Mouse (Mus musculus) spleen, adult 2 months (tissue): ENCODE data around the gene Adam1b. TPM values are rescaled to one million over a fixed set of nuclear protein-coding genes. Genes with fewer than 3 reads are reported as not detected.

ENCODE experiments used
- DNase-seq, 2 experiments: peaks; one replicate each; pipeline versions ENCODE4 v3.0.0 to v3.0.0-alpha.2; 2012 to 2021; ENCODE audit warnings: low spot score in 2 of 2, low read depth in 1 of 2
- H3K27ac ChIP-seq: fragments of 200-500 bp; 2 replicates; pipeline ENCODE4 v1.5.1; 2012; ENCODE audit warnings: low read length, inconsistent platforms; ENCODE audit not compliant: insufficient read depth
- H3K27me3 ChIP-seq: fragments of 200-500 bp; 2 replicates; pipeline ENCODE4 v1.6.1; 2012; ENCODE audit warnings: mild to moderate bottlenecking, moderate library complexity, low read length, inconsistent platforms; ENCODE audit not compliant: control insufficient read depth, insufficient read depth
- H3K36me3 ChIP-seq: fragments of 200-500 bp; 2 replicates; pipeline ENCODE4 v1.6.1; 2012; ENCODE audit warnings: mild to moderate bottlenecking, low read length, inconsistent platforms; ENCODE audit not compliant: control insufficient read depth, insufficient read depth
- H3K4me1 ChIP-seq: fragments of 200-500 bp; 2 replicates; pipeline ENCODE4 v1.6.1; 2011; ENCODE audit warnings: inconsistent platforms; ENCODE audit not compliant: control insufficient read depth, insufficient read depth, insufficient read length
- H3K4me3 ChIP-seq: fragments of 200-500 bp; 2 replicates; pipeline ENCODE4 v1.5.1; 2011; ENCODE audit warnings: mild to moderate bottlenecking, inconsistent platforms; ENCODE audit not compliant: insufficient read depth, insufficient read length; ENCODE audit errors: extremely low read depth
- CTCF ChIP-seq: fragments of 200-500 bp; IDR thresholded peaks from 2 replicates; pipeline ENCODE4 v1.5.1; 2011; ENCODE audit warnings: mild to moderate bottlenecking, inconsistent platforms; ENCODE audit not compliant: insufficient read depth, insufficient read length, insufficient replicate concordance; ENCODE audit errors: extremely low read depth
- POLR2A ChIP-seq: fragments of 200-500 bp; IDR thresholded peaks from 2 replicates; pipeline ENCODE4 v1.6.1; 2011; ENCODE audit warnings: low read depth, low read length, inconsistent platforms
- WGBS: fragments of 180-500 bp; shearing (Covaris S2); methylation state at CpG from one replicate; pipeline ENCODE4 v1.1.7; 2018; 5-methylcytosine and 5-hydroxymethylcytosine counted together
- polyA plus RNA-seq: library from polyadenylated mRNA; depleted of rRNA; stranded (reverse); fragments of >200 nt; gene quantifications from 2 replicates; pipeline ENCODE4 v1.2.3, GENCODE M21; 2012

The Adam1b gene
- polyA plus RNA-seq, 1 experiment: 0.02 TPM

GRCm38 (mm10) chr5:121500719-121501118, 2.5 kb downstream of the Adam1b start:
- no peaks in the 10 kb centered on the region for H3K27me3 ChIP-seq
- no peak for TF ChIP-seq CTCF
- H3K4me1 ChIP-seq: no peaks in the 10 kb centered on the region
- H3K27ac ChIP-seq: no peak overlapping the region
- 39% methylated on average over 7 of the region's 7 CpGs for WGBS
- no peak overlapping the region for H3K4me3 ChIP-seq
- no peak for DNase-seq
- no peaks in the 10 kb centered on the region for H3K36me3 ChIP-seq

- no peak overlapping the region for H3K4me3 ChIP-seq
- no peaks in the 10 kb centered on the region for H3K27me3 ChIP-seq
- no peak for DNase-seq
- H3K4me1 ChIP-seq: no peaks in the 10 kb centered on the region
- no peak overlapping the region for H3K27ac ChIP-seq
- no peaks in the 10 kb centered on the region for H3K36me3 ChIP-seq
- 72% methylated on average over 8 of the region's 8 CpGs for WGBS
- no peak for TF ChIP-seq POLR2A
- no peak for TF ChIP-seq CTCF
These were observed 9.9 kb downstream of the Adam1b start for GRCm38 (mm10) chr5:121493305-121493704.

- Histone ChIP-seq H3K4me1 (no peaks in the 10 kb centered on the region), H3K27me3 (no peaks in the 10 kb centered on the region), H3K4me3 (no peak overlapping the region), H3K27ac (no peak overlapping the region), H3K36me3 (no peaks in the 10 kb centered on the region)
- TF ChIP-seq CTCF: no peak
- TF ChIP-seq POLR2A: no peak
- DNase-seq: no peak
- WGBS: 81% methylated on average over 5 of the region's 5 CpGs
These were observed 18.4 kb downstream of the Adam1b start for GRCm38 (mm10) chr5:121484801-121485200.

GRCm38 (mm10) chr5:121477680-121478079, 25.6 kb downstream of the Adam1b start:
- Histone ChIP-seq H3K36me3 (no peaks in the 10 kb centered on the region), H3K4me3 (no peak overlapping the region), H3K4me1 (no peaks in the 10 kb centered on the region), H3K27me3 (no peaks in the 10 kb centered on the region), H3K27ac (no peak overlapping the region)
- 32% methylated on average over 3 of the region's 3 CpGs for WGBS
- DNase-seq: peak; percentile 25 to 41
- TF ChIP-seq POLR2A: no peak
- no peak for TF ChIP-seq CTCF

GRCm38 (mm10) chr5:121476040-121476439, 27.2 kb downstream of the Adam1b start:
- no peaks in the 10 kb centered on the region for H3K4me1 ChIP-seq
- no peak for DNase-seq
- TF ChIP-seq POLR2A: no peak
- no peak for TF ChIP-seq CTCF
- no peak overlapping the region for H3K4me3 ChIP-seq
- H3K27me3 ChIP-seq: no peaks in the 10 kb centered on the region
- no peaks in the 10 kb centered on the region for H3K36me3 ChIP-seq
- 80% methylated on average over 1 of the region's 1 CpGs for WGBS
- no peak overlapping the region for H3K27ac ChIP-seq

GRCm38 (mm10) chr5:121474610-121475009, 28.6 kb downstream of the Adam1b start:
- H3K36me3 ChIP-seq: no peaks in the 10 kb centered on the region
- DNase-seq: no peak
- H3K4me1 ChIP-seq: no peaks in the 10 kb centered on the region
- TF ChIP-seq CTCF (no peak), POLR2A (no peak)
- no peaks in the 10 kb centered on the region for H3K27me3 ChIP-seq
- no peak overlapping the region for H3K27ac ChIP-seq
- no peak overlapping the region for H3K4me3 ChIP-seq
- WGBS: 86% methylated on average over 7 of the region's 7 CpGs

GRCm38 (mm10) chr5:121472411-121472810, 30.8 kb downstream of the Adam1b start:
- WGBS: 86% methylated on average over 2 of the region's 2 CpGs
- Histone ChIP-seq H3K27ac (no peak overlapping the region), H3K4me3 (no peak overlapping the region), H3K27me3 (no peaks in the 10 kb centered on the region), H3K4me1 (no peaks in the 10 kb centered on the region), H3K36me3 (no peaks in the 10 kb centered on the region)
- TF ChIP-seq POLR2A (no peak), CTCF (no peak)
- DNase-seq: no peak
